Mouse (Mus musculus) hindbrain, embryonic 14.5 days (tissue): ENCODE results near the gene Rhoq. TPM values are rescaled to one million over a fixed set of nuclear protein-coding genes. Genes with fewer than 3 reads are reported as not detected.

Experiments
- ATAC-seq: fragments of 200-750 bp; cut with Nextera tagmentation; 2 replicates; pipeline ENCODE4 v1.8.0; 2017; ENCODE audit warnings: moderate number of reproducible peaks, mild to moderate bottlenecking, moderate TSS enrichment, moderate library complexity; ENCODE audit not compliant: low FRiP score
- DNase-seq: peaks from one replicate; pipeline ENCODE4 v3.0.0-alpha.2; 2015; ENCODE audit warnings: low spot score
- H3K27ac ChIP-seq: fragments of 300-500 bp; sonication (generic); 2 replicates; pipeline ENCODE4 v1.5.1; 2014; ENCODE audit warnings: mild to moderate bottlenecking, moderate library complexity
- H3K27me3 ChIP-seq: fragments of 300-500 bp; sonication (generic); 2 replicates; pipeline ENCODE4 v1.6.1; 2014; ENCODE audit warnings: mild to moderate bottlenecking, low read length, mixed read lengths; ENCODE audit not compliant: control insufficient read depth, insufficient read depth
- H3K36me3 ChIP-seq: fragments of 300-500 bp; sonication (generic); replicated peaks from 2 replicates; pipeline ENCODE4 v1.6.1; 2014; ENCODE audit not compliant: control insufficient read depth, insufficient read depth
- H3K4me1 ChIP-seq: fragments of 300-500 bp; sonication (generic); replicated peaks from 2 replicates; pipeline ENCODE4 v1.6.1; 2014; ENCODE audit warnings: antibody characterized with exemption, low read length, mixed read lengths; ENCODE audit not compliant: control insufficient read depth, insufficient read depth
- H3K4me2 ChIP-seq: fragments of 300-500 bp; sonication (generic); replicated peaks from 2 replicates; pipeline ENCODE4 v1.6.1; 2014; ENCODE audit warnings: mild to moderate bottlenecking, moderate library complexity
- H3K4me3 ChIP-seq: fragments of 300-500 bp; sonication (generic); replicated peaks from 2 replicates; pipeline ENCODE4 v1.5.1; 2014; ENCODE audit warnings: mild to moderate bottlenecking, low read length
- H3K9ac ChIP-seq: fragments of 300-500 bp; sonication (generic); 2 replicates; pipeline ENCODE4 v1.6.1; 2014
- H3K9me3 ChIP-seq: fragments of 300-500 bp; sonication (generic); 2 replicates; pipeline ENCODE4 v1.6.1; 2016; ENCODE audit warnings: low read length; ENCODE audit not compliant: control insufficient read depth
- WGBS: fragments of 180-500 bp; shearing (Covaris S2); extraction: QIAGEN DNeasy Blood & Tissue Kit; methylation state at CpG from one replicate; pipeline ENCODE4 v1.1.7; 2014; 5-methylcytosine and 5-hydroxymethylcytosine counted together
- polyA plus RNA-seq: library from polyadenylated mRNA; unstranded; fragments of >200 nt; fragmentation: Nextera tagmentation; extraction: Ambion mirVana; gene quantifications from 2 replicates; pipeline ENCODE4 v1.2.1, GENCODE M21; 2014

Gene Rhoq
- polyA plus RNA-seq, 1 experiment from 2014 or later = 10.7 TPM

DNA sequence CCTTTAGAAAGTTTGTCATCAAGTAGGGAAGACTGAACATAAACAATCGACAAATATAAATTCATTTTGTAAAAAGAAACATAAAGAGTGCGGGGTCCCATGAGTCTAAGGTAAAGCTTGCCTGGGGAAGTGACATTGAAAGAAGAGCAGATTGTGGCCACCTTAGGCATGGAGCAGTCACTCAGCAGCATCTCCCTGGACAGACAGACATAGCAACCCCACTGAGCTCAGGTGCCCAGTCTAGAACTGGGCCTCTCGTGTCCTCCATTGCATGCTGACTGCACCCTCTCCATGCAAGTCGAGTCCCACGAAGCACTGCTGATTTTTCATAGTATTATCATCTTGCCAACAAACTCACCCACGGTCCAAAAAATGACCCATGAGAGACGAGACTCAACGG, 81.9 kb downstream of the Rhoq start:
- DNase-seq (no peak), ATAC-seq (no peak)
- H3K4me1 ChIP-seq = no peaks in the 10 kb centered on the region
- 83% methylated on average over 8 of the region's 8 CpGs for WGBS
- H3K9ac ChIP-seq = no peak overlapping the region
- no peak overlapping the region for H3K4me3 ChIP-seq
- no peaks in the 10 kb centered on the region for H3K27me3 ChIP-seq
- H3K9me3 ChIP-seq = no peaks in the 10 kb centered on the region
- H3K4me2 ChIP-seq = no peak overlapping the region
- no peaks in the 10 kb centered on the region for H3K36me3 ChIP-seq
- H3K27ac ChIP-seq = no peak overlapping the region

Other genes with a start within 250 kb of the Rhoq start
- 12.6 and 12.8 TPM in 2 replicates for gene Epas1, start 209.4 kb upstream of the Rhoq start, polyA plus RNA-seq
- not detected in 2 replicates for gene Tmem247, start 45.7 kb upstream of the Rhoq start, polyA plus RNA-seq
- not detected in 2 replicates for gene Atp6v1e2, start 15.2 kb upstream of the Rhoq start, polyA plus RNA-seq
- 35.4 and 35.5 TPM in 2 replicates for gene Pigf, start 62.3 kb downstream of the Rhoq start, polyA plus RNA-seq
- gene Cript, start 62.5 kb downstream of the Rhoq start, polyA plus RNA-seq = 204 and 219 TPM in 2 replicates
- gene Socs5, start 144.6 kb downstream of the Rhoq start, polyA plus RNA-seq = 22.1 and 24.0 TPM in 2 replicates